Mouse (Mus musculus): ENCODE results near the gene Alpi.

Gene Alpi

DNA sequence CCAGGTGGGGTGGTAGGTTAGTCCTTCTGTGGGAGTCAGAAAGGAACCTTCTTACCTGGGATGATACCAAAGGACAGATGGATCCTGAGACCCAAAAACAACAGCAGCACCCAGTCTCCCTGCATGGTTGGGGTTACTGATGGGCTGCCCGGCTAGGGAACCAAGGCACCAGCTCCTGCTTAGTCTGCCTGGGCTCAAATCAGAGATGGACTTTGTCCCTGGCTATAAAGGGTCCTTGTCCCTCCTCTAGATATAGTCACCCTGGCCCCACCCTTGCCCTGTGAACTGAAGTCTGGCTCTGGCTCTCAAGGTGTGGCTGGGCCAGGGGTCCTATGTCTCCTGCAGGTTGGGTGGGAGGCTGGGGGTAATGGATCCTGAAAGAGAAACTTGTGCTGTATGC lies at the start of gene Alpi:
Gene Alpi (minus strand): TSS at position 196 of the 400 bp plus-strand sequence.
- no peak for DNase-seq

DNA sequence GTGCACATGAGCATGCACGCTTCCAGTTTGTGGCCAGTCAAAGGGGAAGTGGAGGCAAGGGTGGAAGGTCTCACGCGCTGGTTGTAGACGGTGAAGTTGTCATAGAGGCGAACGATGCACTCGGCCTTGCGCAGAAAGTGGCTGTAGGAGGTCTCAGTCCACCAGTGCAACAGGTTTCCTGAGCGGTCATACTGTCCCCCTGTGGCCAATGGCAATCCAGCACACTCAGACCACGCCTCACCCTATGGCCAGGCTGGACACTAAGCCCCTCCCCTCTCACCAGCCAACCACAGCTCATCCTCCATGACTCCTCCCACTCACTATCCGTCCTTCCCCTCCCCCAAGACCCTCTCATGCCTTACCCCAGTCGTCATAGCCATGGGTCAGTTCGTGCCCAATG lies 48.0 kb upstream of the Alpi start:
- DNase-seq, result no peak

DNA sequence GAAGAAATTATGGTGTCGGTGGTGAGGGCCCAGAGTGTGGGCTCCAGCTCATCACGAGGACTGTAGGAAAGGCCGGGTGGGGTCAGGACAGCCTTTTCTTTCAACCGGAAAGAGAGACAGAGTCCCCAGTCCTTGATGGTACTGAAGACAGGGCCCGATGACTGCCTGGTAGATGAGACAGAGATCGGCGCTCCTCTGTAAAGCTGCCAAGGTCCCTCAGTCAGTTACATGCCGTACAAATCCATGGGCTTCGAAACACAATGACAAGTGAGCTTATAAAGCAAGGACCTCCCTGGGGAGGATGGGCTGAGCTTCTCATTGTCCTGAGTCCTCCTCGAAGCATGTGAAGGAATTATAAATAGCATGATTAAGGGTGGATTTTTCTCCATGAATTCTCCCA lies 41.7 kb upstream of the Alpi start:
- no peak for DNase-seq

DNA sequence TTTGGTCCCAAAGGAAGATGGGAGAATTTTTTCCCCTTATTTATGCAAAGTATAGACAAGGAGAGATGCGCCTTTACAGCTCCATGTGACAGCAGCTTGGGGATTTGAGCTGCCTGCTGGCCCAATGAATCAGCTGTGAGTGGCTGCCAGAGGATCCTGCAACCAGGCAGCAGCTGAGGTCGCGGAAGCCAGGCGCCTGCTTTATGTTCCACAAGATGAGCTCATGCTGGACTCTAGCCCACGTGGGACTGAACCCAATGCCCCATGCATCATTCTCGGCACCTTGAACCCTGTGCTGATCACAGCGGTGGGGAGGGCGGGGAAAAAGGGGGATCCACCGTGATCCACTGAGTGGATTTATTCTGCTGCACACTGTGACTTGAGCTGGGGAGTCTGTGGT lies 41.0 kb upstream of the Alpi start:
- no peak for DNase-seq

DNA sequence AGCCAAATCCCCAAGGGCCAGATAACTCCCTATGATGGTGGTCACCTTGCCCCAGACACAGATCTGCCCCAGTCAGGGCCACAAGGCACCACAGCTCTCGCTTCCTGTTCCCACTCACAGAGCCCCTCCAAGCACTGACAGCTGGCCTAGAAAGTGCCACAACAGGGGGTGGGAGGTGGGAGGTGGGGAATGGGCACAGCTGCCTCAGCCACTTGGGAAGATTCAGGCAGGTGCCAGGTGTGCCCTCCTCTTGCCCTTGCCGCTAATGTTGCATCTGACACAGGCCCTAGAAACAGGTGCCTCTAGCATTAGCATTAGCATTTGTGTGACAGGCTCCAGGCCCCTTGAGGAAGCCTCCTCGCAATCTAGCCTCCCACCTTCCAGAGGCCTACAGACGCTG lies 40.1 kb upstream of the Alpi start:
- no peak for DNase-seq

DNA sequence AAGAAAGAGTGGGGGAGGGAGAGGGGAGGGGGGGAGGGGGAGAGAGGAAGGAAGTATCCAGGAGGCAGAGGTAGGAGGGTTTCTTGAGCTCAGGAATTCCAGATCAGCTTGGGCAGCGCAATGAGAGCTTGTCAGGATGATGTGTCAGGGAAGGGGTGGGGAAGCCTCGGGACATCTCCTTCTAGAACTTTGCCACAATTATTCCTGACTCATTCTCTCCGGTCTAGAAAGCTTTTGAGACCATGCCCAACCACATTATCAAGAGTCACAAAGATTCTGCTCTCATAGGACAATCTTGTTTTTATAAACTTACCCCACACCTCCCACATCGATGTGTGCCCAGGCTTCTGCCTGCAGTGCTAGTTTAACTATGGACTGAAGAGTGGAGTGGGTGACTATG lies 30.4 kb upstream of the Alpi start:
- DNase-seq, result no peak

DNA sequence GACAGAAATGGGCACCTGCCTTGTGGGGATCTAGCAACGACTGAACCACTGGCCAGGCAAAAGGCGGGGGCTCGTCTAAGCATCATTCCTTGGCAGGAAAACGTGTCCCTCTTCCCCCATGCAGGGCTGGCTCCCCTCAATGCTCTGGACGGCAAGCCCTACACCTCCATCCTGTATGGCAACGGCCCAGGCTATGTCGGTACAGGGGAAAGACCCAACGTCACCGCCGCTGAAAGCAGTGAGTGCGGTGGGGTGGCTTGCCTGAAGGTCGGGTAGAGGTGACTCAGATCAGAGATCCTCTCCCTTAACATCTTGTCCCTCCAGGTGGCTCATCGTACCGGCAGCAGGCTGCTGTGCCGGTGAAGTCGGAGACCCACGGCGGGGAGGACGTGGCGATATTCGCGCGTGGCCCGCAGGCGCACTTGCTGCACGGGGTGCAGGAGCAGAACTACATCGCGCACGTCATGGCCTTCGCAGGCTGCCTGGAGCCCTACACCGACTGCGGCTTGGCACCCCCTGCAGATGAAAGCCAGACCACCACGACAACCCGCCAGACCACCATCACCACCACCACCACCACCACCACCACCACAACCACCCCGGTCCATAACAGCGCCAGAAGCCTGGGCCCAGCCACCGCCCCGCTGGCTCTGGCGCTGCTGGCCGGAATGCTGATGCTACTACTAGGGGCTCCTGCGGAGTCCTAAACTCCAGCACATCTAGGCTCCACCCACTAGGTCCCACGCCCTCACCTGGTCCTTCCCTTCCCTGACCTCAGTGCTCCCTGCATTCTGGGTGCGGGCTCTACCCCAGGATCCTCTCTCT lies 26.0 kb upstream of the Alpi start:
- DNase-seq, result no peak

DNA sequence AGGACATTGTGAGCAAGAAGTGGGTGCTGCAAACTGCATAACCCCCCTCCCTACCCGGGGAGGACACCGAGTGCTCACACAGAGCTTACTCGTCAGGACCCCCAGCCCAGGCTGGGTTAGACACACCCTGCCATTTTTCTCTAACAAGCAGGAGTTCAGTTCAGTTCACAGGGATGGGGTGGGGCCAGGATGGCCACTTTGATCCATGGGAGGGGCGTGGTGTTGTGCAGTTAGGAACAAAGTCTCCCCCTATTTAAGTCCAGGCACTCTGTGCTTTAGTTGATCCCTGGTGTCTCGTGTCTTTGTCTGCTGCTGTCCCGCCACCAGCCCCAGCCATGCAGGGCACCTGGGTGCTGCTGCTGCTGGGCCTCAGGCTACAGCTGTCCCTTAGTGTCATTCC lies 23.3 kb upstream of the Alpi start, which contains the start of gene Akp3:
Gene Akp3 (plus strand): TSS at position 301 of the 400 bp plus-strand sequence.
- no peak for DNase-seq

DNA sequence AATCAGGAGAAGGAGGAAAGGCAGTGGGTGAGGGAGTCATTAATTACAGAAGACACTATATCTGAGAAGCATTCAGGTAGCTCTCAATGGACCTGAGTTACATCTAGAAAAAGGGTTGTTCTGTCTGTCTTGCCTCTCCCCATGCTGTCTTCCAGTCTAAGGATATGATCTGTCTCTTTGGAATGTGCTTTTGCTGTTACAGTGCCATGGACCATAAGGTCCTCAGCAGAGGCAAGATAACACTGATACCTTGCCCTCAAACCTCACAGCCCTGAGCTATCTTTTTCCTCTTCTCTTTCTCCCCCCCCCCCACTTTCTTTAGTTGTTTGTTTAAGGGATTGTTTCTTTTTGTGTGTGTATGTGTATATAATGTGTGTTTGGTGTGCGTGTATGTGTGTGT lies 13.4 kb upstream of the Alpi start:
- DNase-seq, result no peak

DNA sequence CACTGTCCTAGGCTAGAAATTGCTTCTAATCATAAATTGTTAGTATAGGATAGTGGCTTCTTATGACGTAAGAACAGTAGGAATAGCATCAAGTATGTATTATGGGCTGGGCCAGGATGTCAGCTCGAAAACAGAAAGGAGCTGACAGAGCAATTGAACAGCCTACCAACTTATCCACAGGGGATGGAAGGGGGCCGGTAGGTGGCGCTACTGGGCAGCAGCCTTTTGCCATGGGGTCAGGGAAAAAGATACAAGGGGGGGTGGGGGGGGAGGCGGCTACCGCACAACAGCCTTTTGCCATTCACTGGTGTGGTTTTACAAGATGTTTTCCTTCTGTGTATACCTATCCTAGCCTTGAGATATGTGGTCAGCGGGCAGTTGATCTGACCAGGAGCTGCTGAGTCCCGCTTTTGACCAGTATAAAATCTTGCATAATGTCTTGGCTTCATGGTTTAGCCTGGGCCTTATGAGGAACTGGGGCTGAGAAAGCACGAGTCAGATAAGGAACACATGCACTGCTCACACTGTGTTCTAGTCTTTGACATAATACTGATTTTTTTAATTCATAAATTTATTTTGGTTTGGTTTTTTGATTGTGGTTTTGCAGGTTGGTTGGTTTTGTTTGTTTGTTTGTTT lies 10.4 kb upstream of the Alpi start:
- DNase-seq, result no peak

DNA sequence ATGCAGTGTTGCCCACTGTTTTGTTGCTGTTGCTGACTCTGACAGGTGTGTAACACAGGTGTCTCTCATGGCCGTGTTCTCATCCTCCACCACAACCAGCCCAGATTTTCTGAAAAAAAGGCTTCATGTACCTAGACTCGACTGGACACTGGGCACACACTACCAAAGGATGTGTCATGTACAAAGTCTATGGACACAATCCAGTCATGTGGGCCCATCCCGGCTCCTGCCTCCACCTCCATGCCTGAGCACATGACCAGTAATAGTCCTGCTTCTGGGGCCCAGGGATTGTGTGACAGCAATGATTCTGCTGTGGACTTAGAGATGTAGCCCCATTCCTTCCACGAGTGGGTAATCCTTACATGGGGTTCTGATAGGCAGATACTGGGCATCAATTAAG lies 7.2 kb upstream of the Alpi start:
- no peak for DNase-seq

DNA sequence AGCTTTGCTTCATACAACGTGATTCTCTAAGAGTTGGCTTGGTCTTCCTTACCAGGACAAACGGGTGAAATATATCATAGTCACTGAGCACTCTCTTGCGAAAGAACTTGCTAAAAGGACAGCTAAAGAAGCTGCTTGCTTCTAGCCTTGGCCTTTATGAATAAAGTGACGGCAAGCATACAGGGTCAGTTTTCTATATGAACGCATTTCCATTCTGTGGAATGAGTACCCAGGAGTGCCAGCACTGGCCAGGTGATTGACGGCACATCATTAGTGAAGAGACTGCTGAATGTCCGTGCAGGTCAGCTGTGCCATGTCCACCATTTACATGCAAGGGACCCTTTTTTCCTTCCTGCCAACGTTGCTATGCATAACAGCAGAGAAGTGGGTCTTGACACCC lies 5.1 kb upstream of the Alpi start:
- DNase-seq, result no peak

DNA sequence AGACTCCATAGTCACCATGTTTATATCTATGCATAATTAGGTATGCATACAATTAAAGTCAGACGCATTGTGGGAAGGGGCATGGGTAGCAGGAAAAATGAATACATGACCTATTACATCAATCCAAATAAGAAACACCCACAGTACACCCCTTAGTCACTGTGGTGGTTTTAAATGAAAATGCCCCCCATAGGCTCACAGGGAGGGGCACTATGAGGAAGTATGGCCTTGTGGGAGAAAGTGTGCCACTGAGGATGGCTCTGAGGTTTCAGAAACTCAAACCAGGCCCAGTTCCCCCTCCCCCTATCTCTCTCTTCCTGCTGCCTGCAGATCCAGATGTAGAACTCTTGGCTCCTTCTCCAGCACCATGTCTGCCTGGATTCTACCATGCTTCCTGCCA lies 2.5 kb upstream of the Alpi start:
- no peak for DNase-seq

DNA sequence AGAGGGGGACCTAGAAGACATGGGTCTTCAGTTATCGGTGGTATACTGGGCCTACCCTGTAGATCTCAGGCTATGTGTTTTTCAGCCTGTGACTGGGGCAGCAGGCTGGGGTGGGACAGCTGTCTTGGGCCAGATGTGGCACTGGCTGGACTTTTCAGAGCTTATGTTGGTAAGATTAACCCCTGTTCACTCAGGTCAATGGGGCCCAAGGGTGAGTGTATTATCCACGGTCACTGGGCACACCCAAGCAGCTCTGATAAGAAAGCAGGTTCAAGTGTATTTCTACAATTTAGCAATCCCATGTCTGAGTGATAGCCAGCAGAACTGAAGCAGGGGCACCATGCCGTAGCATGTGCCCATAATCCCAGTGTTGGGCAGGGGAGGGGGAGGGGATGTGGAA lies 708 bp upstream of the Alpi start:
- no peak for DNase-seq

DNA sequence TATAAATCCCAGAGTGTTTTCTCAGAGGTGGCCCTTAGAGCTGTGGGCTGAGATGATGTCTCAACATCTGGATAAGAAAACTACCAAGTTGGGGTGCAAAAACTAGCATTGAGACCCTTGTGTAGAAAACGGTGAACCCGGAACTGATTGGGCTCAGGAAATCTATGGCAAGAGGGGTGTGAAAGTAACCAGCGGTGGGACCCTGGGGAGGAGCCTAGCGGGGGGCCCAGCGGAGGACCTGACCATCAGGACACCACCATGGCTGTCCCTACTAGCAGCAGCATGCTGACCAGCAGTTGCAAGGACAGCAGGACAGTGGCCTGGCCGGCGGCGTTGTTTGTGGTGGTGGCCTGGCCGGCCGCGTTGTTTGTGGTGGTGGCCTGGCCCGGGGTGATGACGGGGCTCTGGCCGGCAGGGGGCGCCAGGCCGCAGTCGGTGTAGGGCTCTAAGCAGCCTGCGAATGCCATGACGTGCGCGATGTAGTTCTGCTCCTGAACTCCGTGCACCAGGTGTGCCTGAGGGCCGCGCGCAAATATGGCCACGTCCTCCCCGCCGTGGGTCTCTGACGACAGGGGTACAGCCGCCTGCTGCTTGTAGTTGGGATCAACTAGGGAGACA lies 2.9 kb downstream of the Alpi start:
- peak; percentile 3 for DNase-seq

DNA sequence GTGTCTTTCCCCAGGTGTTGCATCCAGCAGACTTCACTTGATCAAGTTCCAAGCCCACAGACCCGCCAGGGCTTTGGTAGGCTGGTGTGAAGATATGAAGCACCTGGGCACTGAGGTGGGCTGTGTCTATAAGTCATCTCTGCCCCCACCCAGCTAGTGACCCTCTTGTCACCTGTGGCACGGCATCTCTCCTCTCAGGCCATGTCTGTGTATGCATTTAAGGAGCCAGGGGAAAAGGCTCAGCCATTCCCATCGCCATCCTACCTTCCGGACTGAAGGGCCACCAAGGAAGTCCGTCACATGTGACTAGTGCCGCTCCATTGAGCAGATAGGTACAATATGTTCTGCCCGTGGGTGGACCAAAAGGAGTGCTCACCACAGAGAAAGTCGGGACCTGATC lies 5.8 kb downstream of the Alpi start:
- DNase-seq, result no peak

DNA sequence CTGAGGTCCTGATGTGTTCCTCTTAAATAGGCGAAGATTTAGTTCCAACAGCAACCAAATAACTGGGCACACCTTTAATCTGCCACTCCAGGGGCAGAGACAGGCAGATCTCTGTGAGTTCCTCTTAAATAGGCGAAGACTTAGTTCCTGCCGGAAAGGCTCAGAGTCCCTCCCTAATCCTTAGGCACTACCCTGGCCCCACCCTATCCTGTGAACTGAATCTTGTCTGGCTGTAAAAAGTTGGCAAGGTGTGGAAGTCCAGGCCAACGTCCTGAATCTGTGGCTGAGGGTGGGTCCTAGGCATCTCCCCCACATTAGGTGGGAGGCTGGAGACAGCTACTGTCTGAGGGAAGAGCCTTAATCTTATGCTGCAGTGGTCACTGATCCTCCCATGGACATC lies 11.6 kb downstream of the Alpi start, which contains the start of gene Alppl2:
Gene Alppl2 (minus strand): TSS at position 101 of the 400 bp plus-strand sequence.
- DNase-seq, result no peak

DNA sequence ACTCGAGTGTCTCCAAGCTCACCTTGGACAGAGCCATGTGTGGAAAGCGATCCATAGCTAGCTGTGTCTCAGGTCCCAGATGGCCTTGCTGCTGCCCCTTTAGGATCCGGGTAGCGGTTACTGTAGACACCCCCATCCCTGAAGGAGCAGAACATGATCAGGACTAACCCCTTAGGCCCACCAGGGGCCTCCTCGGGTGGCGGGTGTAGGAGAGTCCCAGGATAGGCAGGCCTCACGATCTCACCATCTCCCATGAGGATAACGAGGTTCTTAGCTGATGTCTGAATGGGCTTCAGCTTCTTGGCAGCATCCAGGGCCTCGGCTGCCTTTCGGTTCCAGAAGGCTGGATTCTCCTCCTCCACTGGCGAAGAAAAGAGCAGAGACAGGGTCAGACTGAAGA lies 12.2 kb downstream of the Alpi start:
- no peak for DNase-seq

DNA sequence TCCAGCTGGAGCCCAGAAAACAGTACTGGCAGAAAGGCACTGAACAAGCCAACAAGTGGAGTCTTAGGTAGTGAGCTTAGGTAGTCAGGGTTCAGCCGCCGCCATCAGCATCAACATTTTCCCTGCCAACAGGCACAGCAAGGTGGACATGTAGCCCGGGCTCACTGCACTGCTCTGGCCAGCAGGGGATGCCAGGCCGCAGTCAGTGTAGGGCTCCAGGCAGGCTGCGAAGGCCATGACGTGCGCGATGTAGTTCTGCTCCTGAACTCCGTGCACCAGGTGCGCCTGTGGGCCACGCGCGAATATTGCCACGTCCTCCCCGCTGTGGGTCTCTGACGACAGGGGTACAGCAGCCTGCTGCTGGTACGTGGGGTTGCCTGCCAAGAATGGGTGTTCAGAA lies 14.4 kb downstream of the Alpi start:
- DNase-seq, result no peak

DNA sequence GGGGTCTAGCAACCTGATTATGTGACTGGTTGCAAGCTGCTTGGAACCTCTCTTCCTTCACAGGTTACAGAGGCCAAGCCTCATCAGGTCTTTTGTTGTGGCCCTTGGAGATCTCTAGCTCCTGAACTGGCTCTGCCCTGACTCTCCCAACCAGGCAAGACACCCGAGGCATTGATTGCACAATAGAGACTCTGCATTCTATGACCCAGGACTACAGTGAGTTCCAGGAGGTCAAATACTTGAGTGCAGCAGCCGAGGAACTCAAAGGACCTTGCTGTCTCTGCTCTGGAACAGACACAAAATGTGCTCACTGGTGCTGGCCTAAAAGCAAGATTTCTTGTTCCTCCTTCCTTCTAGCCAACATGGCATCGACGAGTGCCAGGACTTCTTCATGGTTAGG lies 15.2 kb downstream of the Alpi start:
- no peak for DNase-seq

DNA sequence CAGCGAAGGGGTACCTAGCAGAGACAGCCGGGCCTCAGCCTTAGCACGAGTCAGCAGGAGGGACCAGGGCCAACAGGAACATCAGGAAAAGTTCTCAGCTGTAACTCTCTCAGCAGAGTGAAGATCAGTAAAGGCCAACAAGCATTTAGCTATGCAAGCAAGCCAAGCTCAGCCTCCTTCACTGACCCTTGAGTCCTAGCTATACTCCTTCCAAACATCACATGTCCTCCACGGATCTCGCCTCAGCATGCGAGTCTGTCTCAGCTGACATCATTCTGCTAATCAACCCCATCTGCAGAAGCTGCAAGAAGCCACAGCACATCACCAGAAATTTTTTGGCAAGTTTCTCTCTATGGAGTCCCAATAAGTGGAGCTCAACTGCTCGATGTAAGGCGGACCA lies 27.6 kb downstream of the Alpi start:
- DNase-seq, result no peak

DNA sequence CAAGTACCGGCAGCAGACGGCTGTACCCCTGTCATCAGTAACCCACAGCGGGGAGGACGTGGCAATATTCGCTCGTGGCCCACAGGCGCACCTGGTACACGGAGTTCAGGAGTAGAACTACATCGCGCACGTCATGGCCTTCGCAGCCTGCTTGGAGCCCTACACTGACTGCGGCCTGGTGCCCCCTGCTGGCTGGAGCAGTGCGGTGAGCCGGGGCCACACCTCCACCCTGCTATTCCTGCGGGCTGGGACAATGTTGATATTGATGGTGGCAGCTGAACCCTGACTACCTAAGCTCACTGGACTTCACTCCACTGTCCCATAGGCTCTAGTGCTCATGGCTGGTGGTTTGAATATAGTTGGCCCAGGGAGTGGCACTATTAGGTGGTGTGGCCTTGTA lies 30.7 kb downstream of the Alpi start:
- no peak for DNase-seq

DNA sequence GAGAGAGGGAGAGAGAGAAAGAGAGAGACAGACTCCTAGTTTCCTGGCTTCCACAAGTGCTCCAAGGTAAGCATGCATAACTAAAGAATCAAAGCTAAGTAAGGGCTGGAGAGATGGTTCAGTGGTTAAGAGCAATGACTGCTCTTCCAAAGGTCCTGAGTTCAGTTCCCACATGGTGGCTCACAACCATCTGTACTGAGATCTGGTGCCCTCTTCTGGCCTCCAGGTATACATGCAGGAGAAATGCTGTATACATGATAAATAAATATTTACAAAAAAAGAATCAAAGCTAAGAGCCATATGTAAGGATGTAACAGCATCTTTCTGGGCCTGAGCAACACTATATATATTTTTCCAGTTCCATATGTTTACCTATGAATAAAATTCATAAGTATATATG lies 40.5 kb downstream of the Alpi start:
- DNase-seq, result no peak

DNA sequence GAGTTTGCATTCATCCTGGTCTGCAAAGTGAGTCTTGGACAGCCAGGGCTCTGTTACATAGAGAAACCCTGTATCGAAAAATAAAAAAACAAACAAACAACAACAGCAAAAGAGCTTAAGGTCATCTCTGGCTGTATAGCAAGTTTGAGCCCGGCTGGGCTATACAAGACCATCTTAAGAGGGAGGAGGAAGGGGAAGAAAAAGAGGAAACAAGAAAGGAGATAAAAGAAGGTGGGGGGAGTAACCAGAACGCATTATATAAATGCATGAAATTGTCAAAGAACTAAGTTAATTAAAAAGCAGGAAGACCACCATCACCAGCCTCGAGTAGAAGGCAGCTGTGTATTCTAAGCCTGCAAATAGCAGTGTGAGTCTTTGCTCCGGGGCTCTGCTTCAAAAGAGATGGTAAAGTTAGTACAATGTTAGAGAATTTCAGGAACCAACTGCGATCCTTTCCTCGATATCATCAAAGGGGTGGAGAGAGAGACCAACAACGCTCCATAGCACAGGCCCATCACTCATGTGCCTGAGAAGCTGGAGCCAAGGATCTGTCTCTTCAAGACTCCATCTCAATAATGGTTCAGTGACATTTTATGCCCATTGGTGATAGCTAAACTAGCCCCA lies 42.3 kb downstream of the Alpi start:
- no peak for DNase-seq

Measured in cerebellum, adult 9-10 months (tissue).